8 mouse cellular contexts compared by ENCODE assay signal in genomic region chr4:85162468-85163312, GRCm38 (mm10). TPM values are rescaled to one million over a fixed set of nuclear protein-coding genes. Genes with fewer than 3 reads are reported as not detected.
A peak's percentile ranks its signal among the peaks of the same experiment; 100 is the strongest.
DNase-seq lines count a peak whose midpoint lies in the region; ATAC-seq and TF ChIP-seq lines count a peak whose summit lies in the region.

No protein-coding gene starts in this region.

- H3K9me3 ChIP-seq in embryonic facial prominence, embryonic 15.5 days (replicated peaks), result no peaks in the 10 kb centered on the region
- no peaks in the 10 kb centered on the region for H3K9me3 ChIP-seq in hindbrain, postnatal 0 days (ENCODE audit: low read length)
- no peaks in the 10 kb centered on the region for H3K9me3 ChIP-seq in midbrain, embryonic 11.5 days (ENCODE audit: control insufficient read depth, low read length)
- no peaks in the 10 kb centered on the region for H3K9me3 ChIP-seq in stomach, embryonic 15.5 days

- ATAC-seq in embryonic facial prominence, embryonic 15.5 days (ENCODE audit: insufficient number of reproducible peaks, low FRiP score, low TSS enrichment, low read depth), result no peak
- peak; percentile 93 for ATAC-seq in hindbrain, postnatal 0 days
- peak; percentile 89 for ATAC-seq in midbrain, embryonic 11.5 days (ENCODE audit: low FRiP score)
- ATAC-seq in stomach, embryonic 15.5 days (ENCODE audit: insufficient read depth, low FRiP score, low read depth), result peak; percentile 47; the same call in 1 of the 2 replicates
- ATAC-seq in inflammation-experienced regulatory T-cells, adult 6 months, result no peak

- no peak overlapping the region for H3K27ac ChIP-seq in bone marrow, adult 2 months (ENCODE audit: control insufficient read depth, insufficient read depth, low read depth, low read length, poor library complexity)
- H3K27ac ChIP-seq in embryonic facial prominence, embryonic 15.5 days (replicated peaks), result no peak overlapping the region
- H3K27ac ChIP-seq in hindbrain, postnatal 0 days, result no peak overlapping the region
- H3K27ac ChIP-seq in midbrain, embryonic 11.5 days (ENCODE audit: low read depth, low read length), result no peak overlapping the region
- no peak overlapping the region for H3K27ac ChIP-seq in stomach, embryonic 15.5 days

- no peaks in the 10 kb centered on the region for H3K36me3 ChIP-seq in embryonic facial prominence, embryonic 15.5 days
- no peaks in the 10 kb centered on the region for H3K36me3 ChIP-seq in hindbrain, postnatal 0 days (ENCODE audit: insufficient read depth, low read length)
- no peaks in the 10 kb centered on the region for H3K36me3 ChIP-seq in midbrain, embryonic 11.5 days (ENCODE audit: control insufficient read depth, insufficient read depth, low read length)
- H3K36me3 ChIP-seq in stomach, embryonic 15.5 days, result no peaks in the 10 kb centered on the region

- H3K4me1 ChIP-seq in bone marrow, adult 2 months (ENCODE audit: control insufficient read depth, insufficient read depth, low read length), result no peaks in the 10 kb centered on the region
- no peaks in the 10 kb centered on the region for H3K4me1 ChIP-seq in embryonic facial prominence, embryonic 15.5 days
- no peaks in the 10 kb centered on the region for H3K4me1 ChIP-seq in hindbrain, postnatal 0 days (ENCODE audit: insufficient read depth, low read length)
- H3K4me1 ChIP-seq in midbrain, embryonic 11.5 days (ENCODE audit: control insufficient read depth, insufficient read depth, low read length), result no peaks in the 10 kb centered on the region
- no peaks in the 10 kb centered on the region for H3K4me1 ChIP-seq in stomach, embryonic 15.5 days

- WGBS in bone marrow, adult 2 months, result 45% methylated on average over 27 of the region's 27 CpGs
- WGBS in embryonic facial prominence, embryonic 15.5 days, result 27% methylated on average over 27 of the region's 27 CpGs
- WGBS in hindbrain, postnatal 0 days, result 21% methylated on average over 27 of the region's 27 CpGs
- 25% methylated on average over 27 of the region's 27 CpGs for WGBS in midbrain, embryonic 11.5 days
- 28% methylated on average over 27 of the region's 27 CpGs for WGBS in stomach, embryonic 15.5 days

- DNase-seq in ES-CJ7 (ENCODE audit: low read depth, low spot score), result peak; percentile 95
- DNase-seq in hindbrain, postnatal 0 days (ENCODE audit: low spot score), result peak; percentile 93
- DNase-seq in layer of hippocampus, postnatal 36 days, result peak; percentile 37 to 51
- peak; percentile 95 for DNase-seq in midbrain, embryonic 11.5 days (ENCODE audit: low spot score, missing footprints)

- 0 out of 2 replicates have a peak, but pooled peaks have one; percentile 16 for TF ChIP-seq CTCF in bone marrow, adult 2 months (IDR thresholded peaks at IDR 0.05; ENCODE audit: control insufficient read depth, insufficient read depth, low read length)
- TF ChIP-seq CTCF in hindbrain, postnatal 0 days (IDR thresholded peaks at IDR 0.05; ENCODE audit: low read depth), result peak; percentile 92

- H3K9ac ChIP-seq in embryonic facial prominence, embryonic 15.5 days, result no peak overlapping the region
- no peak overlapping the region for H3K9ac ChIP-seq in hindbrain, postnatal 0 days (replicated peaks; ENCODE audit: low read length)
- peak overlapping the region; percentile 13; the same call in 1 of the 2 replicates for H3K9ac ChIP-seq in midbrain, embryonic 11.5 days (ENCODE audit: low read length)
- H3K9ac ChIP-seq in stomach, embryonic 15.5 days, result no peak overlapping the region

- no peak overlapping the region for H3K4me3 ChIP-seq in bone marrow, adult 2 months (replicated peaks; ENCODE audit: control insufficient read depth, low read depth, low read length)
- no peak overlapping the region for H3K4me3 ChIP-seq in embryonic facial prominence, embryonic 15.5 days (replicated peaks)
- no peak overlapping the region for H3K4me3 ChIP-seq in hindbrain, postnatal 0 days (ENCODE audit: low read length)
- no peak overlapping the region for H3K4me3 ChIP-seq in midbrain, embryonic 11.5 days (ENCODE audit: low read depth, low read length)
- H3K4me3 ChIP-seq in stomach, embryonic 15.5 days (replicated peaks), result no peak overlapping the region

- 0 out of 2 replicates have a peak overlapping the region, but pooled peaks have one; percentile 17 for H3K4me2 ChIP-seq in embryonic facial prominence, embryonic 15.5 days (replicated peaks)
- H3K4me2 ChIP-seq in hindbrain, postnatal 0 days (ENCODE audit: low read depth, low read length), result peak overlapping the region; percentile 38
- H3K4me2 ChIP-seq in midbrain, embryonic 11.5 days, result no peak overlapping the region
- H3K4me2 ChIP-seq in stomach, embryonic 15.5 days, result peak overlapping the region; percentile 21; the same call in 1 of the 2 replicates

- H3K27me3 ChIP-seq in embryonic facial prominence, embryonic 15.5 days, result no peaks in the 10 kb centered on the region
- no peaks in the 10 kb centered on the region for H3K27me3 ChIP-seq in hindbrain, postnatal 0 days (ENCODE audit: insufficient read depth, low read length)
- no peaks in the 10 kb centered on the region for H3K27me3 ChIP-seq in midbrain, embryonic 11.5 days (ENCODE audit: control insufficient read depth, insufficient read depth, low read length)
- H3K27me3 ChIP-seq in stomach, embryonic 15.5 days (replicated peaks), result no peaks in the 10 kb centered on the region

- no peak for TF ChIP-seq POLR2A in bone marrow, adult 2 months (IDR thresholded peaks at IDR 0.05; ENCODE audit: borderline replicate concordance, control insufficient read depth, low read depth, low read length)

RNA-seq across cellular contexts. Expression of gene Sh3gl2, which starts 42.2 kb away (rescaled TPM):
- 0.87 TPM in 1 of 2 replicates, not detected in the other for polyA plus RNA-seq in bone marrow, adult 2 months (2011; ENCODE audit: insufficient read depth, insufficient read length, low replicate concordance, missing spikeins)
- 9.2 and 10.6 TPM in 2 replicates for polyA plus RNA-seq in embryonic facial prominence, embryonic 15.5 days (2015; fragmentation: Nextera tagmentation; extraction: Ambion mirVana)
- 41.9 and 44.7 TPM in 2 replicates for total RNA-seq in hindbrain, postnatal 0 days (2014; rRNA removed)
- polyA plus RNA-seq in hindbrain, postnatal 0 days (2015; fragmentation: Nextera tagmentation; extraction: Ambion mirVana), result 119 and 129 TPM in 2 replicates
- 100 to 1,000 TPM; 280 to 322 TPM for total RNA-seq in layer of hippocampus, postnatal 36 days (2021)
- 8.4 and 10.3 TPM in 2 replicates for polyA plus RNA-seq in midbrain, embryonic 11.5 days (2014; fragmentation: Nextera tagmentation; extraction: Ambion mirVana)
- 11.4 and 12.2 TPM in 2 replicates for polyA plus RNA-seq in stomach, embryonic 15.5 days (2015; fragmentation: Nextera tagmentation; extraction: Ambion mirVana)
- not detected for polyA plus RNA-seq in inflammation-experienced regulatory T-cells, adult 6 months (2017; shearing (Covaris generic))

Comparison
In these comparisons a context has a peak if more than half of its experiments do, and no peak if none do; other contexts are left out.
1. DNase-seq: peak in every context shown above with its lines; median percentile 95 in ES-CJ7; 95 in midbrain, embryonic 11.5 days; 93 in hindbrain, postnatal 0 days; 44 in layer of hippocampus, postnatal 36 days.
2. ATAC-seq: peak in hindbrain, postnatal 0 days (single experiment), midbrain, embryonic 11.5 days (single experiment) and stomach, embryonic 15.5 days (single experiment); none in embryonic facial prominence, embryonic 15.5 days (single experiment) and inflammation-experienced regulatory T-cells, adult 6 months (single experiment).